Mouse (Mus musculus): ENCODE results near the gene Sim2.

Sim2 gene

DNA sequence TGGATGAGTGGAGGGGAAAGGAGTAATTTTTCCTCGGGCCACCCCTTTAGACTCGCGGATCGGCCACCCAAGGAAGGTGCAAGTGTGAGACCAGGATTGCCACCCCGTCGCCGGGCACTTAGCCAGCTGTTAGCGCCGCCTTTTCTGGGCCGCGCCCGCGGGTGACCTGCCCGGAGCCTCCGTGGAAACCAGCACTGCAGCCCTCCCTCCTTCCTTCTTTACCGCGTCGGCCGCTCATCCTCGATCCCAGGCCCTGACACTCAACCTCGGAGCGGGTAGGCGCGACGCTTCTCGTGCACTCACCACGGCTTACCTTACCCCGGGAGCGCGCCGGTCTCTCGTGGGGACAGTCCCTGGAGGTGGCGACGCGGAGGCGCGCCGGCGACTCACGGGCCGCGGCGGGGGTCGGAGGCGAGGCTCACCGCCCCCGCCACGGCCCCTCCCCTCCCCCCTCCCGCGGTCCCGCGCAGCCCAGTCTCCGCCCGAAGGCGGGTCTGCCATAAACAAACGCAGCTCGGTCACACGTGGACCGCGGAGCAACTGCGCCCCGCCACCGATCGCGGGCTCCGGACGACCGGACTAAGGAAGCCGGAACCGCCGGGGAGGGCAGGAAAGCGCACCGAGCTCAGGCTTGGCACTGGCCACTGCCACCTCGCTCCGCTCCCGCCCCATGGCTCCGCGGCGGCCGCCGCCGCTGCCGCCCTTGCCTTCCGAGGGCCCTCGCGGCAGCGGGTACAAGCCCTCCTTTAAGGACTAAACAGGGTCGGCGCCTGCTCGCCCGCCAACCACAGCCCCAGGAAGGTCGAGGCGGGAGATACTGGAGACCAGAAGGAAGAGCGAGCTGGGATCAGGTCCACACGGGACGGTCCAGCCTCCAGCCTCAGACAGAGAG is at the start of gene Sim2:
Sim2 (plus strand) TSS at position 221 of the 892 bp plus-strand sequence.
- DNase-seq (ENCODE audit: low read depth, low spot score): no peak

DNA sequence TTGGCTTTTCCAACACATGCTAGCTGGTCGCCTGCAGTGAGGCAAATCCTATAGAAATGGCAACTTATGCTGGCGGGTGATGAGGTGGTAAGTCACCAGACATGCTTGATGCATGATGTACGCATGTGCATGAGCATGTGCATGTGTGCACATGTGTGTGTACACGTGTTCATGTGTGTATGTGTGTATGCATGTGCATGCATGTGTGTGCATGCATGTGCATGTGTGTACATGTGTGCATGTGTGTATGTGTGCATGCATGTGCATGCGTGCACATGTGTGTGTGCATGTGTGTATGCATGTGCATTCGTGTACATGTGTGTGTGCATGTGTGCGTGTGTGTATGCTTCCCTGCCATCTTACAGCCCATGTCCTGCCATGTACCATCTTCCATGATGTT is 47.5 kb upstream of the Sim2 start:
- DNase-seq (ENCODE audit: low read depth, low spot score): no peak

DNA sequence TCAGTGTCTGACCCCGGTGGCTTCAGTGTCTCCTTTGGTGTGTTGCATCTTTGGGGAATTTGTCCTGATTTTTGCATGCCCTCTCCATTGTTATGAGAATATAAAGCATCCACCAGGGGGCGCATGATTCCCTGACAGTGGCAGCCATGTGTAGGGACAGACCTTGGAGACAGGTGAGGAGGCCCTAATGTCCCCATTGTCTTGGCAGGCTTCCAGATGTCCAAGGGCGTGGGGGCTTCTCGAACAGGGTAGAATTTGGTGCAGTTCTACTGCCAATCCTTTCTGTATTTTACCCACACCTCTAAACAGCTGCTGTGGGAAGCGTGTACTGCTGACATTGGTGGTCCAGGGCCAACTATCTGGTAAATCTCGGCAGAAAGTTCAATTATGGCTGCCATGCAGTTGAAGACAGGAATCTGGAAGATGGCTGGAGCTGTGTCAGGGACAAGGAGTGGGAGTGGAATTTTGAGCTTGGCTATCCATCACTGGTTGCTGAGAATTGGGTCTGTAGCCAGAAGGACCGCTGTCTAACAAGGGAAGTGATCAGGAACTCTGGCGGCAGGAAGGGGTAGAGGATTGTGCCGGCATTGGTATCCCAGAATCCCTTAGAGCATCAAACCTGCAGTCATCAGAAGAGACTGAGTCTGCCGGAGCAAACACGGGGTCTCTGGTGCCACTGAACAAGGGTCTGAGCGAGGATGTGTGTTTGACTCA is 46.3 kb upstream of the Sim2 start:
- DNase-seq (ENCODE audit: low read depth, low spot score): peak; percentile 63

DNA sequence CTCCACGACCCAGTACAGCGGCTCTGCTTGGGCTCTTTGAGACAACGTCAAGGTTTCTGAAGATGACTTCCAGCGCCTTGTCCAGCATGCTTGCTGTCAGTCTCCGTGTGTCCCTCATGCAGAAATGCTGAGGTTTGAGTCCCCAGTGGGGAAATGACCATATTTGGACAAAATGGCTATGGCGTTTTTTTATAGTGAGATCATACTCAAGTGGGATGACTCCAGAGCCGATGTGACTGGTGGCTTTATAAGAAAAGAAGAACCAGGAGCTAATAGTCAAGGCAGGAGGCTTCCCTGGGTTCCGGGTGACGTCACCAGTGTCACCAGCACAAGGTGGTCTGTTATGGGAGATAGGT is 45.8 kb upstream of the Sim2 start:
- no peak for DNase-seq (ENCODE audit: low read depth, low spot score)

DNA sequence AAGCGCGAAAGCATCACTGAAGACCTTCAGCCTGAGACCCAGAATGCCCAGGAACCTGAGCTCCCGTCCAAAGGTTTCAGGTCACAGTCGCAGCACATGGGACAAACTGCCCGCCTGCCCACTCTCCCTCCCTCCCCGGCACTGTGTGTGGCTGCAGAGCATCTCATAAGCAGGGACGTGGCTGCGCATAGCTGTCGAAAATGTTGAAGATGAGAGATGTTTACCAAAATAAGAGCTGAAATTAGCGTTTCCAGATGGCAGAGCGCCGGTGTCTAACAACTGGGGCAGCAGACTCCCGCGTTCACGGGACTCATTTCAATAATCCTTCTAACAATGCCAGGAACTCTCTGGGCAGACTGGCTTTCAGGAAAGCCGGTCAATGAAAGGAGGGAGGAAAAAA is 44.2 kb upstream of the Sim2 start:
- no peak for DNase-seq (ENCODE audit: low read depth, low spot score)

DNA sequence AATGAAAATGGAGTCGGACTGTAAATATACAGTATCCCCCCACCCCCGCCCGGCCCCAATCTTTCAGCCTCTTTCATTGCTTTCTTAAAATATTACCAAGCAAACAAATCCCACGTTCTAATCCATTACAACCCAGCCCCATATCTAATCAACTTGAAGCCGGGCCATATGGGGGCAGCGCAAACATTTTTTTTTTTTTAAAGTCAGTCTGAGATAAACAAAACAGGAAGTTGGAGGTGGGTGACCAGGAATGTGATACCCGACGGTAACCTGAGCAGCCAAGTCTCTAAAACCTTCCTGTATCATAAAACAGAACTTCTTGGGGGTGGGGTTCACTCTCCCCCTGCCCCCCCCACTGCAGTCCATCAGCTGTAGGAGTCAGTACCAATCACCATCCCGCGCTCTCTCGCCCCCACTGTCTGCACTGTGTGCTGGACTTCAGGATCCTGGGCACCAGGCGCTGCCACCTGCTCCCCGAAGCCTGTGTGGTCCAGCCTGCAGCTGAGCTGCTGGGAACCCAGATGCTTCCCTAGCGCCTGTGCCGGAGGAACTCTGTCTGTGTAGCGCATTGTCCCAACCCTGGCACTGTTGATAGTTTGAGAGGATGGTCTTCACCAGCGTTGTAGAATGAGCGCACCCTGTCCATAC is 43.5 kb upstream of the Sim2 start:
- no peak for DNase-seq (ENCODE audit: low read depth, low spot score)

DNA sequence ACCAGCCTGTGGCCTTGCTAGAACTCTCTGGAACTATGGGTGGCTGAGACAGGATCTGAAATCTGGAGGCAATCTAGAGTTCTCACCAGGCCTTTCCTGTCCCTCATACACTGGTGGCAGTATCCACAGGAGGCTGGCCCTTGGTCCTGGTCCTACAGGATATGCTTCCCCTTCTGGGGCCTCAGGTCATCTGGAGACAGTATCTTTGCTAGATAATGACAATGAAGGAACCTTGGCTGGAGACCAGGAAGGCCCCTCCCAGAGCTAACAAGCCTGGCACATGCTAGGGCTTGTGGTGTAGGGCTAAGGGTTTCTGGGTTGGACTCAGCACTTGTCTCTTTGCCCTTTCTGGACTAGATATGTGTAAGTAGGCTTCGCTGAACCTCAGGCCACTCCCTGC is 40.9 kb upstream of the Sim2 start:
- DNase-seq (ENCODE audit: low read depth, low spot score): no peak

DNA sequence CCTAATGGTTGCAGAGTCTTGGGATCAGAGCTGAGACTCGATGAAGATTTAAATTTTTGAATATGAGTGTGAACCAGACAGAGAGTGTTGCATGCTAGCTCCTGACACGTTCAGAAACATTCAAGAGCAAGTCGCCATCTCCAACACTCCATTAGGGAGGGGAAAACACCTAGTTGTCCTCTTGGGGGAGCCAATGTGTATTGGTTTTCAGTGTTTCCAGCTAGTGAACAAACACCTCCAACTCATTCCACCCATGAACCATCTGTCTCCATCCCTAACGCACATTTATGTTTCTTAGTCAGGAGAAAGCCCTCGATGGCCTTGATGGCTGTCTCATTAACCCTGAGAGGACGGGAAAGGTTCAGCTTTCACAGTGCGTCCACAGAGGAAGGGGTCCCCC is 39.7 kb upstream of the Sim2 start:
- no peak for DNase-seq (ENCODE audit: low read depth, low spot score)

DNA sequence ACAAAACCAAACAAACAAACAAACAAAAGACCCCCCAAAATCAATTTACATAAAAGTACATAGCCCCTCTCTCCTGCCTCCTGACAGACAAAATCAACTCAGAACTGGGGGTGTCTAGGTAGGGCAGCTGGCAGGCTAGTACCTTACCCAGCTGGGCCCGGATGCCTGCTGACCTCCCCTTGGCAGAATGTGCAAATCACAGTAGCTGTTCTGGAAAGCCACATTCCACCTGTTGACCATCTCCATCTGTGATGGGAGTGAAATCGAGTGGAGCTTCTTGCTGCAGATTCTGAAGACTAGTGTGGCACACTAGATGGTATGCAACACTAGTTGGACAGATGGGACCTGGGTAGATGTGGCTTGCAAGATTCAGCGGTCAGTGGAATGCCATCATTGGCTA is 34.4 kb upstream of the Sim2 start:
- DNase-seq (ENCODE audit: low read depth, low spot score): no peak

DNA sequence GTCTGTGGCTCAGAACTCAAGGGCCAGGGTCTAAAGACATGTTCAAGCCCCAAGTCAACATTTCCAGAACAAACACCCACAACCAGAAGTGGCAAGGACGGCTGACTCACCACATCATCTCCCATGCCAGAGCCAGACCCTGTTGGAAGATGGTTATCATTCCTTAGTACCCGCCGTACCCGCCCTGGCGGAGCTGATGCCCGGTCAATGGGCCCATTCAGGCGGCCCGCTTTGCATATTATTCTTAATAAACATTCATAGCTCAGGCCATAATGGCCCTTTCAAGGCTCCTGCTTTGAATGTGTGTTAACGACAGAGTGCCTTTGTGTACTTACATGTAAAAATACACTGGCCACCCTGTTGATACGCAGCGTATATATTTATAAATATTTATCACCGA is 29.6 kb upstream of the Sim2 start:
- no peak for DNase-seq (ENCODE audit: low read depth, low spot score)

DNA sequence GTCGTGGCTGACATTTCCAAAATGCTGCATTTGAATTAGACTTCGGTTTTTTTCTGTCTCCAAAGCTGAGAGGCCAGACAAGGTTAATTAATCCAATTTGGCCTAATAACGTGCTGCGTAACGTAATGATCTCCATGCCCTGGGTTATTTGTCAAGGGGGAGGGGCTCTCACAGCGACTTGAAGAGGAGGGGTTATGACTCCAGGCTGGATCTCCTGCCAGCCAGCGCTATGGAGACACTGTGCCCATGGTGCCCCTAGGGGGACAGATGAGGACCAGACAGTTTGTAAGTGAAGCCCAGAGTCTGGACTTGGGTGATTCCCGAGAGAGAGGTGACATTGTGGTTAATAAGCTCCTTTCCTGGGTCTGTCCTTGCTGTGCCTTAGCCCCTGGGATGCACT is 29.2 kb upstream of the Sim2 start:
- no peak for DNase-seq (ENCODE audit: low read depth, low spot score)

DNA sequence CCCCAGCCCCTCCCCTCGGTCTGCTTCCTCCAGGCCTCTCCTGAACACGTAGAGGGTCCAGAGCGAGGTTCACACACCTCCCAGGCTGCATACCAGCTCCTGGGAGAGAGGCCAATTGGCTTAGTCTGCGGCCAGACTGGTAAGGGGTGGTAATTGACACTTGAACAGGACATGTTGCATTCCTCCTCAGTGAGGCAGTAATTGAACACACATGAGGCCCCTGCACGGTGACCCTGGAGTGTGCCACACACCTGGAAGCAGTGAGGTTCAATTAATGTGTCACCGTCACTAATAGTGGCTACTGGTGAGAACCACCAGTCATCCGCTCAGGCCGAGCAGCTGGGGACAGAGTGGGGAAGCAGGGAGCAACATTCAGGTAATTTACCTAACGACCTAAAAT is 24.9 kb upstream of the Sim2 start:
- DNase-seq (ENCODE audit: low read depth, low spot score): peak; percentile 90

DNA sequence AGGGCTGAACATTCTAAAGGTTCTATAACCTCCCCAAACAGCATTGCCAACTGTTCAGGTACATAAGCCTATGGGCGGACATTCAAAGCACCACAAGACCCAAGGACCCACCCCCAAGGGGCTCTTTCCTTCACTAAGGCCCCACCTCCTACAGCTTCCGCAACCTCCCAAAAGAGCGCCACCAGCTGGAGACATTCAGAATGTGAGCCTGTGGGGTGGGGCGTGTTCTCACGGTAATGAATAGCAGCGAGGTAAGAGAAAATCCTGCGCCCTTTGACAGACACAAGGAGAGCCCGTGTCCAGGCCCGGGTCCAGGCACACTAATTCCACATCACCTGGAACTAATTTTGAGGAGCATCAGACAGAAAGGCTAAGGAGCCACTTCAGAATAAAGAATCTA is 20.5 kb upstream of the Sim2 start:
- no peak for DNase-seq (ENCODE audit: low read depth, low spot score)

DNA sequence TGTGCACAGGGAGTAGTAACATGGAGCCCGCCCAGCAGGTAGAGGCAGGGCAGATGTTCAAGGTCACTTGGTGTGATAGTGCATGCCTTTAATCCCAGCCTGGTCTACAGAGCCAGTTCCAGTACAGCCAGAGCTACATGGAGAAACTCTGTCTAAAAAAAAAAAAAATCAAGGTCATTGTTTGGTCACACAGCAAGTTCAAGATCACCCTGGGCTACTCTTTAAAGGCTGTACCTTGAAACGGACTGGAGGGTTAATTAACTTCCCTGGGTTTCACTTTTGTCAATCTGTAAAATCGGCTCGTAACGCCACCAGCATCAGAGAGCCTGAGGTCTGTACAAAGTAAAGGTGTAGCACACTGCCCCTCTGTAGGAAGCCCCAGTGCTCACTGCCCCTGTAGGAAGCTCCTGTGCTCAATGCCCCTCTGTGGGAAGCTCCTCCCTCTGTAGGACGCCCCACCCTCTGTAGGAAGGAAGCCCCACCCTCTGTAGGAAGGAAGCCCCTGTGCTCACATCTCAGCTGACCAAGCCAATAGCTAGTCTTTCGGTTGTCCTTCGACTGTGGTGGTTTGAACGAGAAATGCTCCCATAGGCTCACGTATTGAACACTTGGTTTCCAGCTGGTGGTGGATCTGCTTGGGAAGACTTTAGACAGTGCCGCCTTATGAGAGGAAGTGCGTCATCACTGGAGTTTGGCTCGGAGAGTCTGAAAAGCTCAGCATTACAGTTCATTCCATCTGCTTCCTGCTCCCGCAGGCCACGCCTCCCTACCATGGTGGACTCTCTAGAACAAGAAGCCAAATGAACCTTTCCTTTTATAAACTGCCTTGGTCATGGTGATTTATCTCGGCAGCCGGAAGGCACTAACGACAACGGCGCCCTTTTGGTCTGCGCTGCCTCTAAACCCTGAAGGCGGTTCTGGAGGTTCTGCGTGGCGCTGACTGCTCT is 18.7 kb upstream of the Sim2 start:
- DNase-seq (ENCODE audit: low read depth, low spot score): no peak

DNA sequence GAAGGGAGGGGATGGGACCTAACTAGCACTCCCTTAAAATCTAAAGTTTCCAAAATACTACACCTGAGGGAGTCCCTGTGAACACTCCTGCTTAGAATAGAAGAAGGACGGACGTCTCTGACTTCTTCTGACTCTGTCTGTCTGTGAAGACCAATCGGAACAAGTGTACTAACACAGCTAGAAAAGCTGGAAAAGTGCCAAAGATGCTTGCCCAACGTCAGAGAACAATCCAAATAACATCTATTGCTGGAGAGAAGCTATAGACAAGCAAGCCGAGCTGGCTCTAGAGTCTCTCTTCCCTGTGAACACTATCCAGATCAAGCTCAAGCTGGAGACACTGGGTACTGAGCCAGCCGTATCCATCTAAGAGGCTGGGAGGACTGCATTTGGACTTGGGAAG is 18.0 kb upstream of the Sim2 start:
- no peak for DNase-seq (ENCODE audit: low read depth, low spot score)

DNA sequence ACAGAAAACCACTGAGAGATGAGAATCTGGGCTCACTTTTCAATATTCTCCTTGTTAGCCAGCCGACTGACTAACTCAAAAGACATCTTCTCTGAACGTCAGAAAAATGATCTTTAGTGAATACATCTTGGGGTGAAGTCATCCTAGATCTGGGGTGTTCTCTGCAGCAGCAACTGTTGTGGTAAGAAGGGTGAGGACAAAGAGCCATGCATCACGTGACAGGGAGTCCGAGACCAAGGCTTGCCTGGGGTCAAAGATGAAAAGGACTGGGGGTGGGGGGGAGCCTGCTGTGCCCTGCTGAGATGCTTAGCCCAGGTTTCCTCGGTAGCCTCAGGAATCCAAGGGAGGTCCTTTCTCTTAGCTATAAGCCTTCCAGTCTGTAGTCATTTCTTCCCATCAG is 17.5 kb upstream of the Sim2 start:
- no peak for DNase-seq (ENCODE audit: low read depth, low spot score)

DNA sequence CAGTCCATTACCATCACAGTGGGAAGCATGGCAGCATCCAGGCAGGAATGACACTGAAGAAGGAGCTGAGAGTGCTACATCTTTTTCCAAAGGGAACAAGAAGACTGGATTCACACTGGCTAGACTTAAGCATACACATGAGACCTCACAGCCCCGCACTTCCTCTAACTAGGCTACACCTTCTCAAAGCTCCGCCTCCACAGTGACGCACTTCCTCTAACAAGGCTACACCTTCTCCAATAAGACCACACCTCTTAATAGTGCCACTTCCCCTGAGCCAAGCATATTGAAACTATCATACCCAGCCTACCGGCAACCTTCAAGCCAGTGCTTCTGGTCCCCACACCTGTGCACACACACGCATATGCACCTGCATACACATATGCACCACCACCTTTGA is 15.7 kb upstream of the Sim2 start:
- DNase-seq (ENCODE audit: low read depth, low spot score): no peak

DNA sequence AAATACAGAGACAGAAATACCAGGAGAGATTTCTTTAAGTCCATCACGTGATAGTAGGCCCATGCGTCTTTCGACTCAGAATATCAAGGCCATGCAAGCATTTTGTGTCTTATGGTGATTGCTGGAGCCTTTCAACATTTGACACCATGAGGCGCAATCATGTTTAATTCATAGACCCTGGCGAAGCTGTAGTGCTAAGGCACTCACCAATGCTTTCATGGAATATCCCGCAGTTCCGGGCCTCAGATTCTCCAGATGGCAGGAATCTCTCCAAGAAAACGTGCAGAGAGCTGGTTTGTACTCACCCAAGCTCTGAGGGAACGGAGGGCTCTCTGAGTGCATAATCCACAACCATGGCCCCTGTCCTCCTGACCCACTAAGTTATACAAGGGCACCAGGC is 13.8 kb upstream of the Sim2 start:
- DNase-seq (ENCODE audit: low read depth, low spot score): no peak

DNA sequence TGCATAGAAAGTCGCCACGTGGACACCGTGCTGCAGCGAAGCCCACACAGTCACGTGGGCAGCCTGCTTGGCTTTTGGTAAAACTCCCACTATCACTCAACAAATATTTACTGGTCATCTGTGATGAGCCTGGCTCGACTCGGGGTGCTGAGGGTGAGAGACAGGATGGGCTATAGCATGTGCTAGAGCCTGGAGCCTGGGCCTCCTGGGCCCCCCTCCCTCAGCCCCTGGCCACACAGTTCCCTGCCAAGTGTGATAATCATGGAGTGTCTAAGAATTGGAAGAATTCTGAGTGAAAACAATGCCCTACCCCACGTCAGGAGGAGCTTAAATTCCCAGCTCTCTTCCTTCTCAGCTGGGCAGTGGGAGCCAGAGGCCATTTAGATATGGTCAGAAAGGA is 13.3 kb upstream of the Sim2 start:
- DNase-seq (ENCODE audit: low read depth, low spot score): no peak

DNA sequence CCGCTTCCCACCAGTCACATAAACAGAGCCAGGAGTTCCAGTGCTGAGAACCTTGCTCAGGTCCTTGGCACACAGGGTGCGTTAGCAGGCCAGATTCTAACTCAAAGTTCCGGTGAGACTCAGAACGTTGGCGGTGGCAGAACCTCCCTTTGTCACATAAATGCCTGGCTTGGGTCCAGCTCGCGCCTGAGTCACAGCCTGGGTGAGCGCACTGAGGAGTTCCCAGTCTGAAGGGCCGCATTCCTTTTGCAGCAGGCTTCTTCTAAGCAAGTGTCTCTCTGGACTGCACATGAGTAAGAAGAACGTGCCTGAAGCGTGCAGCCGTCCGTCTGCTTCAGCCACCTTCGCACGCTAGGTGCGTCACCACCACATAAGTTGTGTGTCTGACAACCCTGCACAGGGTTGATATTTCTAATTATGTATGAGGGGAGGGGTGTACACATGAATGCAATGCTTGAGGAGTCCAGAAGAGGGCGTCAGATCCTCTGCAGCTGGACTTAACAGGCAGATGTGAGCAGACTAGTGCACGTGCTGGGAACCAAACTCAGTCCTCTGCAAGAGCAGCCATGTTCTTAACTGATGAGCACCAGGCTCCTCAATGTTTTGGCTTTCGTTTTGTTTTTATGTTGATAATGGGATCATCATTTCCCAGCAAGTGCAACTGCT is 9.2 kb upstream of the Sim2 start:
- no peak for DNase-seq (ENCODE audit: low read depth, low spot score)

Measured in forelimb bud, embryonic 11.5 days (tissue).